Mouse (Mus musculus) lung, postnatal 0 days (tissue): ENCODE data around the gene Il6st. TPM values are rescaled to one million over a fixed set of nuclear protein-coding genes. Genes with fewer than 3 reads are reported as not detected.

Experiments used
- ATAC-seq: fragments of 200-750 bp; cut with Nextera tagmentation; 2 replicates; pipeline ENCODE4 v1.8.0; 2017; ENCODE audit warnings: moderate library complexity
- DNase-seq: peaks from one replicate; pipeline ENCODE4 v3.0.0-alpha.2; 2016; ENCODE audit warnings: low spot score
- H3K27ac ChIP-seq: fragments of 300-500 bp; sonication (generic); 2 replicates; pipeline ENCODE4 v1.5.1; 2014; ENCODE audit warnings: antibody characterized with exemption, mild to moderate bottlenecking, low read length, mixed read lengths
- H3K27me3 ChIP-seq: fragments of 300-500 bp; sonication (generic); replicated peaks from 2 replicates; pipeline ENCODE4 v1.6.1; 2014; ENCODE audit warnings: low read length, mixed read lengths; ENCODE audit not compliant: insufficient read depth
- H3K36me3 ChIP-seq: fragments of 300-500 bp; sonication (generic); 2 replicates; pipeline ENCODE4 v1.6.1; 2014; ENCODE audit warnings: low read length, mixed read lengths; ENCODE audit not compliant: insufficient read depth
- H3K4me1 ChIP-seq: fragments of 300-500 bp; sonication (generic); 2 replicates; pipeline ENCODE4 v1.6.1; 2014; ENCODE audit warnings: antibody characterized with exemption, low read depth, low read length, mixed read lengths; ENCODE audit not compliant: insufficient read depth
- H3K4me2 ChIP-seq: fragments of 300-500 bp; sonication (generic); replicated peaks from 2 replicates; pipeline ENCODE4 v1.6.1; 2014; ENCODE audit warnings: low read depth, mild to moderate bottlenecking, low read length, moderate library complexity, mixed read lengths
- H3K4me3 ChIP-seq: fragments of 300-500 bp; sonication (generic); 2 replicates; pipeline ENCODE4 v1.5.1; 2014; ENCODE audit warnings: low read depth, low read length
- H3K9ac ChIP-seq: fragments of 300-500 bp; sonication (generic); replicated peaks from 2 replicates; pipeline ENCODE4 v1.6.1; 2014; ENCODE audit warnings: low read depth, mild to moderate bottlenecking
- H3K9me3 ChIP-seq: fragments of 300-500 bp; sonication (generic); 2 replicates; pipeline ENCODE4 v1.6.1; 2016; ENCODE audit warnings: low read length, mixed read lengths
- CTCF ChIP-seq: IDR thresholded peaks from 2 replicates; pipeline ENCODE4 v1.5.1; 2016; ENCODE audit warnings: antibody characterized with exemption, mild to moderate bottlenecking
- EP300 ChIP-seq: IDR thresholded peaks from 2 replicates; pipeline ENCODE4 v1.6.1; 2016; ENCODE audit warnings: antibody characterized with exemption, mild to moderate bottlenecking, control low read depth
- WGBS: fragments of 180-500 bp; shearing (Covaris S2); extraction: QIAGEN DNeasy Blood & Tissue Kit; methylation state at CpG from one replicate; pipeline ENCODE4 v1.1.7; 2014; 5-methylcytosine and 5-hydroxymethylcytosine counted together
- polyA plus RNA-seq: library from polyadenylated mRNA; unstranded; fragments of >200 nt; fragmentation: Nextera tagmentation; extraction: Ambion mirVana; gene quantifications from 2 replicates; pipeline ENCODE4 v1.2.1, GENCODE M21; 2015

Il6st gene
- polyA plus RNA-seq, 1 experiment from 2014 or later, result 30.4 TPM

DNA sequence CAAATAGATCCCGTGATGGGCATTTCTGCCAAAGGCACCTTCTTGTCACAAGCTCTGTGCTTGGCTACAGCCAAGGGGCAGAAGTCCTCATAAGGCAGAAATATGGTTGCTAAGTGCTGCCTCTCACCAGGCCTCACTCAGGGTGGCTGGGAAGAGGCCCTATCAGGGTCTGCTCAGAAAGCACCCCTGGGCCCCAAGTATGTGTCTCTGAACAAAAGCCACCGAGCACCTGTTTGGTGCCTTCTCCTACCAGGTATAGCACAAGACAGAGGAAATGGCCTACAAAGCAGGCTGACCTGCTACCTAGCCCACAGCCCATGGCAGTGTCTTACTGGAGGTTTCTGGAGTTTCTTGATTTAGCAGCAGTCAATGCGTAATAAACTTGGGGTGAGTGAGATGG is 59.0 kb downstream of the Il6st start:
- H3K27ac ChIP-seq, result no peak overlapping the region
- TF ChIP-seq EP300 (no peak), CTCF (no peak)
- peaks cover 1% of the 10 kb centered on the region; the same call in 1 of the 2 replicates for H3K9me3 ChIP-seq
- H3K4me1 ChIP-seq, result no peaks in the 10 kb centered on the region
- no peaks in the 10 kb centered on the region for H3K36me3 ChIP-seq
- DNase-seq (no peak), ATAC-seq (no peak)
- H3K4me2 ChIP-seq, result no peak overlapping the region
- 71% methylated on average over 3 of the region's 3 CpGs for WGBS
- no peaks in the 10 kb centered on the region for H3K27me3 ChIP-seq
- no peak overlapping the region for H3K4me3 ChIP-seq
- H3K9ac ChIP-seq, result no peak overlapping the region

DNA sequence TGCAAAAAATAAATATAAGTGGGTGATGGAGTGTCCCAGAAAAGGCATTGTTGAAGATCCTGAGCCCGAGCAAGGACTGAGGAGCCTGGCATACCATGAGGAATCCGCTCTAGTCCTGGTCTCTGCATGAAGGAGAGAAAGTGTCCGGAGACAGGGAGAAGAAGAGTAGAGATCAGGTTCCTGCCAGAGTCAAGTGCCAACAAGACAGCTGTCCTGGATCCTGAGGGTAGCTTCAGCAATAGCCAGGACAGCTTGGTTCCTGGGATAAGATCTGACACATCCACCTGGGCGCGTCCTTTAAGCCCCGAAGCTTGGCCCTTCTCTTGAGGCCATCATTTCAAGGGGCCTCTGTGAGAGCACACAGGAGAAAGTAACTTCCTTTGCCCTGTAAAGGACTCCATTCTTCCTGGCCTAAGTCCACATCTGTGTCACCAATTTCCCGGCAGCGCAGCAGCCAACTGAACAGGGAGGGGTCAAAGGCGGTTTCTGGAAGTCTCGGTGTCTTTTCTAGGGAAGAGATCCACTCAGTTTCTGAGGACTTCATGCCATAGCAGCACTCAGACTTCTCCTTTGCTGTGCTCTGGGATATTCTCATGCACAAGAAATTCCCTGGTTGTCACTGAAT is 59.6 kb downstream of the Il6st start:
- no peak for TF ChIP-seq CTCF
- TF ChIP-seq EP300, result no peak
- DNase-seq (no peak), ATAC-seq (no peak)
- 73% methylated on average over 10 of the region's 10 CpGs for WGBS
- no peak overlapping the region for H3K4me2 ChIP-seq
- H3K9ac ChIP-seq, result no peak overlapping the region
- H3K27ac ChIP-seq, result no peak overlapping the region
- H3K36me3 ChIP-seq, result no peaks in the 10 kb centered on the region
- no peak overlapping the region for H3K4me3 ChIP-seq
- no peaks in the 10 kb centered on the region for H3K27me3 ChIP-seq
- H3K4me1 ChIP-seq, result no peaks in the 10 kb centered on the region
- H3K9me3 ChIP-seq, result no peaks in the 10 kb centered on the region

DNA sequence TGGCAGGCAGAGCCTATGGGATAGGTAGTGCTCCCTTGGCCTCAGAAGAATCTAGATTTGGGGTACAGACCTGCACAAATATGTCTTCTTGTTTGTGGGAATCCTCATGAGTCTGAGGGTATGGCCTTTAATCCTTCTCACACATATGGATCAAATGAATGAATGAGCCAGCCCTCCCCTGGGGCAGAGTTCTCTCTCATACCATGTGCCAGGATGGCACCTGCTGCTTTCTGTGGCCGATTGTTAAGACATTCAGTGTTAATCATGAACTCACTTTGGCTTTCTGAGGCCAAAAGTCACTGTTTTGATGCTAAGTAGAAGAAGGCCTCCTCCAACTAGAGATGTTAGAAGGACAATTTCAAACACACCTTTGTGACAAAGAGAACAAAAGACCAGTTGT is 63.3 kb downstream of the Il6st start:
- 68% methylated on average over 1 of the region's 1 CpGs for whole genome bisulfite sequencing
- Histone ChIP-seq H3K36me3 (no peaks in the 10 kb centered on the region), H3K4me3 (no peak overlapping the region), H3K4me1 (no peaks in the 10 kb centered on the region), H3K27me3 (no peaks in the 10 kb centered on the region), H3K27ac (no peak overlapping the region), H3K9me3 (no peaks in the 10 kb centered on the region), H3K4me2 (no peak overlapping the region), H3K9ac (no peak overlapping the region)
- TF ChIP-seq CTCF, result no peak
- TF ChIP-seq EP300, result no peak
- ATAC-seq, result no peak
- no peak for DNase-seq

DNA sequence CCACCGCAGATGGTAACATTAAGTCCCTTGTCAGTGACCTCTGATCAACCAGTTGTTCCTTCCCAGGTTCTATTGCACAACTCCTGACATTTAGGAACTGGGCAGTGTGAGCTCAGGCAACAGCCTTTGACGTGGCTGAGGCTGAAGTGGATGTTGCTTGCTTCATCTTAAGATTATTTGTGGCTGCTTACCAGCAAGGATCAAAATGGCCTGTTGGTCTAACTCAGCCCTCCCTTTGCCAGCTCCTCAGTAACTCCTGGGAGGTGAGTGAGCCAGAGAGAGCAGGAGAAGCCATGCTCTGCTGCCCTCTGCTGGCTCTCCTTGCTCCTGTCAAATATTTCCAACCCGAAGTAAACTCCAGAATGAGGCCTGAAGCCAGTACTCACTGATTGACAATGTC is 66.0 kb downstream of the Il6st start:
- no peak overlapping the region for H3K4me3 ChIP-seq
- no peaks in the 10 kb centered on the region for H3K9me3 ChIP-seq
- ATAC-seq (peak; percentile 91), DNase-seq (peak; percentile 94)
- TF ChIP-seq CTCF (peak; percentile 93), EP300 (peak; percentile 89)
- 20% methylated on average over 3 of the region's 3 CpGs for WGBS
- no peak overlapping the region for H3K4me2 ChIP-seq
- H3K4me1 ChIP-seq, result no peaks in the 10 kb centered on the region
- H3K9ac ChIP-seq, result no peak overlapping the region
- H3K36me3 ChIP-seq, result no peaks in the 10 kb centered on the region
- no peak overlapping the region for H3K27ac ChIP-seq
- H3K27me3 ChIP-seq, result no peaks in the 10 kb centered on the region

DNA sequence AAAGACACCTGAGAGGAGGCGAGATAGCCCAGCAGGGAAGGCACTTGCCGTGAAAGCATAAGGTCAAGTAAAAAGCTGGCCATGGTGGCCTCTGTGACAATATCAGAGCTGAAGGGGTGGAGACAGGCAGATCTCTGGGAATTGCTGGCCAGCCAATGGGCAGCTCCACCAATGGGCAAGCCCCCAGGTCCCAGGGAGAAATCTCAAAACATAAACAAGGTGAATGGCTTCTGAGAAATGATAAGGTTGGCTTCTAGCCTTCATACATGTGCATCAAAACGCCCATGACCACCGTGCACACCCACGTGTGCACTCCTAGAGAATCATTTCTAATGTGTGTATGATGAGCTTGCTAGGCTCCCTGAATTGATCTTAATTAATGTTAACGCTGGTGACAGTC is 68.4 kb downstream of the Il6st start:
- Histone ChIP-seq H3K4me3 (no peak overlapping the region), H3K36me3 (no peaks in the 10 kb centered on the region), H3K9me3 (no peaks in the 10 kb centered on the region), H3K27ac (no peak overlapping the region), H3K27me3 (no peaks in the 10 kb centered on the region), H3K4me1 (no peaks in the 10 kb centered on the region), H3K4me2 (no peak overlapping the region), H3K9ac (no peak overlapping the region)
- DNase-seq (no peak), ATAC-seq (no peak)
- WGBS, result 83% methylated on average over 6 of the region's 6 CpGs
- no peak for TF ChIP-seq EP300
- TF ChIP-seq CTCF, result no peak

DNA sequence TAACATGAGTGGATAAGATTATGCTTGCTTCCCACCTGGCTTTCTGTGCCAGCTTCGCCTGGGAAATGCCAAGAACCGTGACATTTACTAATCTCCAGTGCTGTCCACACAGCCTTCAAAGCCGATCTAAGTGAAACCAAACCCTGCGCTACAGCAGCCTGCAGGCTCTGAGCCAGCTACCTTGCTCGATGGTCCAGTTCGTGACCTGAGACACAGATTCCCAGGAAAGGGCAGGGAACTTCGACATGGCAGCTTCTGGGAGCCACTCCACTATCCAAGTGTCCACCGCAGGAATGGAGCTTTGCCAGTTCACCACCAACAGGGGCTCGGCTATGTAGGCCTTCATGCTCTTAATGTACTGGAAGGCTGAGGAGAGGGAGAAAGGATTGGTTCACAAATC is 69.7 kb downstream of the Il6st start:
- H3K27me3 ChIP-seq, result no peaks in the 10 kb centered on the region
- 67% methylated on average over 9 of the region's 9 CpGs for WGBS
- H3K4me3 ChIP-seq, result no peak overlapping the region
- H3K36me3 ChIP-seq, result no peaks in the 10 kb centered on the region
- H3K9ac ChIP-seq, result no peak overlapping the region
- no peaks in the 10 kb centered on the region for H3K9me3 ChIP-seq
- H3K4me2 ChIP-seq, result no peak overlapping the region
- no peak overlapping the region for H3K27ac ChIP-seq
- H3K4me1 ChIP-seq, result no peaks in the 10 kb centered on the region
- ATAC-seq, result no peak
- TF ChIP-seq CTCF, result no peak
- no peak for DNase-seq

DNA sequence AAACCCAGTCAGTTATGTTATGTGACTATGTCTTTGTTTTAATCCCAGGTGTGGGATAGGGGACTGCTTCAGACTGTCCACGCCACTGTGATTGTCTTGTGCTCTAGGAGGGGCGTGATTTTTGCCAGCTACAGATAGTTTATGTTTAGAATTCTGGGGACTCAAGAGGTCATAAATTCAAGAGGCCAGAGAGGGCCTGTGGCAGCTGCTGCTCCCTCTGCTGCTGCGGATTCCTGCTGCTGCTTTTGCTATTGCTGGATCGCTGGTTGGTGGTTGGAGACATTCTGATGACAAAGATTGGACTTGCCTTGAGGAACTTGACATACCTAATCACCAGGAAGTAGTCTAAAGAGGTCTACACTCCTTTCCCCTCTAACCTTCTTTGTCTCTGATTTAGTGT is 72.7 kb downstream of the Il6st start:
- ATAC-seq (no peak), DNase-seq (no peak)
- Histone ChIP-seq H3K9ac (no peak overlapping the region), H3K4me1 (no peaks in the 10 kb centered on the region), H3K27ac (no peak overlapping the region), H3K9me3 (no peaks in the 10 kb centered on the region), H3K4me2 (no peak overlapping the region), H3K4me3 (no peak overlapping the region), H3K36me3 (no peaks in the 10 kb centered on the region), H3K27me3 (no peaks in the 10 kb centered on the region)
- TF ChIP-seq CTCF, result no peak
- no peak for TF ChIP-seq EP300
- WGBS, result 46% methylated on average over 4 of the region's 4 CpGs
